In the genomic region with DNA sequence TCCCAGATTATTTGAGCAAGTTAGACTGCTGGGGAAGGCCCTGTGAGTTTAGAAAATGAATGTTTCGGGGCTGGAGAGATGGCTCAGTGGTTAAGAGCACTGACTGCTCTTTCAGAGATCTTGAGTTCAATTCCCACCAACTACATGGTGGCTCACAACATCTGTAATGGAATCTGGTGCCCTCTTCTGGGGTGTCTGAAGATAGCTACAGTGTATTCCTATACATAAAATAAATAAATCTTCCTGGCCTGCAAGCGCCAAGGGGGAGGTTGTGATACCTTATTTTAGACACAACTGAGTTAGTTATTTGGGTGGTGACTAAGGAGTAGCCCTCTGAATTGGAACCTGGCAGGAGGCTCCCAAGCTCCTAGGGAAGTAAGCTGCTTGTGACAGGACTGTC, we compare ENCODE assay signal across 1 mouse cellular context.
TF ChIP-seq lines count a peak whose summit lies in the region.

No protein-coding gene starts in this region.

TF ChIP-seq in MEL, 35 proteins besides CTCF, POLR2A, EP300 and RAD21:
- peak; percentile 29; the same call in 1 of the 2 replicates for TF ChIP-seq SMC3 (IDR thresholded peaks at IDR 0.05; ENCODE audit: low read depth, low read length)
- TF ChIP-seq E2F4 (IDR thresholded peaks at IDR 0.05; ENCODE audit: borderline replicate concordance, low read depth, low read length) = no peak
- no peak for TF ChIP-seq TAL1 (IDR thresholded peaks at IDR 0.05; ENCODE audit: low read length)
- no peak for TF ChIP-seq UBTF (IDR thresholded peaks at IDR 0.05; ENCODE audit: borderline replicate concordance, insufficient read depth, low read depth, low read length)
- no peak for TF ChIP-seq RCOR1 (IDR thresholded peaks at IDR 0.05; ENCODE audit: low read depth, low read length)
- no peak for TF ChIP-seq USF1 (IDR thresholded peaks at IDR 0.05; ENCODE audit: low read depth, low read length)
